Mouse (Mus musculus): Measurements from ENCODE around the gene Xrcc5.
A peak's percentile ranks its signal among the peaks of the same experiment; 100 is the strongest.

Xrcc5 gene

GRCm38 (mm10) chr1:72307317-72307798, at the start of gene Xrcc5:
TSS of gene Xrcc5 (plus strand) at chr1:72307421.
- peak; percentile 80 for DNase-seq (ENCODE audit: low spot score)

DNA sequence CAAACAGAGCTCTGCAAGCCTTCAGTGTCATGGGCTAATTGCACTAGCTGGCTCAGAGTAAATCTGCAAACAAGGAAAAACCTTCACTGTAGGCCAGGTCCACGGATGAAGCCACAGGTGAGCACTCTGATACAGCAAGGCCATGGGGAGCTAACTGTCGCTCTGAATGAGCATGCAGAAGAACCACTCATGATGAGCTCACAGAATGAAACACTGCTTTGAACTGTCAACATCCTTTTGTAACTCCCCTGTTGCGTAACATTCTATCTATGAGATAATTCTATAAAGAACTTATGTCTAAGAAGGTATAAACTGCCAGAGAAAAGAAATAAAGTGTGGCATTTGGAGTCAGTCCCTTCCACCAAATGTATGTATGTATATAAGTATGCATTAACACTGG, 44.1 kb upstream of the Xrcc5 start:
- DNase-seq (ENCODE audit: low spot score): no peak

GRCm38 (mm10) chr1:72278085-72278484, 29.1 kb upstream of the Xrcc5 start:
- no peak for DNase-seq (ENCODE audit: low spot score)

- no peak for DNase-seq (ENCODE audit: low spot score)
Measured at GRCm38 (mm10) chr1:72282604-72283003, 24.6 kb upstream of the Xrcc5 start.

GRCm38 (mm10) chr1:72283992-72284485, 23.2 kb upstream of the Xrcc5 start, which contains the start of the genes Pecr and Tmem169:
TSS of gene Pecr (minus strand) at chr1:72284314.
TSS of gene Tmem169 (plus strand) at chr1:72284369.
- DNase-seq (ENCODE audit: low spot score): peak; percentile 84

DNA sequence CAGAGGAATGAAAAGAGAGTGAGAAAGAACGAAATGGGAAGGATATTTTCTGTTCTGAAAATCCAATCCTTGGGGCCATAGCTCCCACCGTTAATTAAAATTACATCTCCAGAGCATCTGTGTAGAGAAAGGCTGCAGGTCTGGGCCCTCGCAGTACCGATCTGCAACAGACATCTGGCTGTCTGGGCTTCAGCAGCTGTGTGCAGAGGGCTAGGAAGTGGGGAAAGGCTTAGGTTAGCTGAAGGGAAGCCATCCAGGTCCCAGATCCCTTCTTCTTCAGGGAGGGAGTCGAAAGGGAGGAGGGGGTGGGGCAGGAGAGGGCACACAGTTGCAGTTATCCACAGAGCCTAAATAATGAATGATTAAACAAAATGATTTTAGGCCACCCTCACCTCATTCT, 22.7 kb upstream of the Xrcc5 start:
- peak; percentile 17 for DNase-seq (ENCODE audit: low spot score)

- DNase-seq (ENCODE audit: low spot score): no peak
Measured at GRCm38 (mm10) chr1:72286904-72287303, 20.3 kb upstream of the Xrcc5 start.

DNA sequence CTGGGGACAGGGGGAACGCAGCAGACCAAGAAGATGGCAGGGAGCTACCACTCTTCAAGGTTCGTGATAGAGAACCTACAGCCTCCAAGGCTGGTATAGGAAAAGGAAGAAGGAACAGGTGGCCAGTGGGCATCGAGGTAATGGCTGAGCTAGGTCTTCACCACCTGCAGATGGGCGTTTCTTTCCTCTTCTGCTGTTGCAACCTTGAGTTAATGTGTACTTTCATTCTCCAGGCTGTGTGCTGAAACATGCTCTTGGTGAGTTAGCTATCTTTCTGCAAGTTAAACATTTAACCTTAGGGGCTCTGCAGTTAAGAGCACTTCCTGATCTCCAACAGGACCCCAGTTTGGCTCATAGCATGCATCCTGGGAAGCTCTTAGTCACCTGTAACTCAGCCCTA, 19.3 kb upstream of the Xrcc5 start:
- no peak for DNase-seq (ENCODE audit: low spot score)

DNA sequence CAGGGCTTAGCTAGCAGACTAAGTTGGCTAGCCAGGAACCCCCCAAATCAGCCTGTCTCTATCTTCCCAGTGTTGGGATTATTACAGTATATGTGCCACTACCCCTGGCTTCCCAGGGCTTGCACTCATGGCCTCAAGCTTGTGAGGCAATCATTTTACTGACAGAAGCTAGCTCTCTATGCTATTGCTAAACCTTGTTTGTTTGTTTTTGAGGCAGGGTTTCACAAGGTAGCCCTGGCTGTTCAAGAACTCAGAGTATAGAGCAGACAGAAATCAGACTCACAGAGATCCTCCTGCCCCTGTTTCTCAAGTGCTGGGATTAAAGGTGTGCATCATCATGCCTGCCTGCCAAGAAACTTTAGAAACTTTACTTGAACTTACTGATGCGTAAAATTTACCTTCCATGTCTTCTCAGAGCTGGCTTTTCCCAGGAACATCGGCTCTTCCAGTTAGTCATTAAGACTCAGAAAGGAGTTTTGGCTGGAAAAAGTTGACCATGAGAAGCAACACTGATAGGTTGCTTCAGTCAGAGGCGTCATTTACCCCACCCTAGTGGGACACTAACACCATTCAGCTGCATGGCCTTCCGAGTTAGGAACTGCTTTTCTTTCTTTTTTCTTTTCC, 18.6 kb upstream of the Xrcc5 start:
- no peak for DNase-seq (ENCODE audit: low spot score)

- DNase-seq (ENCODE audit: low spot score): no peak
Measured at GRCm38 (mm10) chr1:72290896-72291295, 16.3 kb upstream of the Xrcc5 start.

- no peak for DNase-seq (ENCODE audit: low spot score)
Measured at GRCm38 (mm10) chr1:72291421-72291820, 15.8 kb upstream of the Xrcc5 start.

- DNase-seq (ENCODE audit: low spot score): no peak
Measured at GRCm38 (mm10) chr1:72291925-72292324, 15.3 kb upstream of the Xrcc5 start.

DNA sequence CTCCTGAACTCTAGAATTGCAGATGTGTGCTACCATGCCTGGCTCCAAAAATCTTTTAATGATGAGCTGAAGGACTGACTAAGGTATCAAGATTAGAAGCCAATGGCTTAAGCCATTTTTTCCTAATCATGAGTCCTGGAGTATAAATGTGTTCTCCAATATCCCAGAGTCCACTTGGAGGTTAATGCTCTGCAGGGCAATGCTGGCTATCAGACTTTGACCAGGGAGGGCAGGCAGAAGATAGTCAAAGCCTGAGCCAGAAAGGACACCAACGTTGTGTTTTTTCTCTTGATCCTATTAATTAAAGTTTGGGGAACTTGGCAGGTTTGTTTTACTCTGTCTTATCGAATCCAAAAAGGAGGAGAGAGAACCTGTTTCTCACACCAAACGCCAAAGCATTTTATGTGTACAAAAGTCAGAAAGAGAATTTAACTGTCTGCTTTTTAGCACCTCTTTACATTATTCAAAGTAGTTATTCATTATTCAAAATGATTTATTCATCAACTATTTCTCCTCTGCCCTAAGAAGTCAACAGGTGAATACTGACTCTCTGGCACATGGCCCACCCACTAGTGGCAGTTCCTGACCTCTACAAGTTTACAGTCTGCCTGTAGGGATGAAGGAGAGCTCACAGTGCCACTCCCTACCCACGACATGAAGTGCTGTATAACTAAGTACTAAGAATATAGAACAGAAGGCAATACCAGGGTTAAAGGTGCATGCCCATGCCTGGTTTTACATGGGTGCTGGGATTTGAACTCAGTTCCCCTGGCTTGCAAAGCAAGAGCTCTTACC, 13.2 kb upstream of the Xrcc5 start:
- no peak for DNase-seq (ENCODE audit: low spot score)

DNA sequence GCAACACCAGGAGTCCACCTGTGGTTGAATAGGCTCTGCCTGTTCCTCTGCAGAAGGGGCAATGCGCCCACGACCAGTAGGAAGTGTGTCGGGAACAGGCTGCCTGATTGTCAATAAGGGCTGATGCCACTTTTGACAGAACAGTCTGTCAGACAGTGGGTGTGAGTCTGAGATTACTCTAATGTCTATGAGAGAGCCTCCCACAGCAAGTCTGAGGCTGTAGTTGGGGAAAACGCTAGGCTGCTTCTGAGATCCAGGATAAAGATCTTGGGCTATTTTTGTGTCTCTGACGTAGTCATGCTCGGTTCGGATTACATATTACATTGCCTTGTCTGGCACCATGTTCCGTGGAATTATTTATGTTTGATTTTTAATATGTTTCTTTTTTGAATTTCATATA, 11.5 kb upstream of the Xrcc5 start:
- DNase-seq (ENCODE audit: low spot score): no peak

- no peak for DNase-seq (ENCODE audit: low spot score)
Measured at GRCm38 (mm10) chr1:72301845-72302244, 5.4 kb upstream of the Xrcc5 start.

- DNase-seq (ENCODE audit: low spot score): no peak
Measured at GRCm38 (mm10) chr1:72306241-72306640, 980 bp upstream of the Xrcc5 start.

DNA sequence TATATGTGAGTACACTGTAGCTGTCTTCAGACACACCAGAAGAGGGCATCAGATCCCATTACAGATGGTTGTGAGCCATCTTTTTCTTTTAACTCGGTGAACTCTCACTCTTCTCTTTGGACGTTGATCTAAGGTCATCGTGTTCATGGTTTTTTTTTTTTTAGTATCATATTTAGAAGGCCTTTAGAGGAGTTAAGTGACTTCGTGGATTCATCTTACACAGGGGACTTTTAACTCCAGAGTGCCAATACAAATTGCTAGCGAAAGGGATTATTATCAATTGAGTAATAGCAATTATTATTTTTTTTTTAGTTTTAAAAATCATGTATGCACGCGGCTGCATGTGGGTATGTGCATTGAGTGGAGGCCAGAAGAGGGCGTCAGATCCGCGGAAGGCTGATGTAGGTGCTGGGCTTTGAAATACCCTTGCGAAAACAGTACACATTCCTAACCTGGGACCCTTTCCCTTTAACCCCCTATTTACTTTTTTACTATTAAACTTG, 491 bp upstream of the Xrcc5 start:
- DNase-seq (ENCODE audit: low spot score): no peak

DNA sequence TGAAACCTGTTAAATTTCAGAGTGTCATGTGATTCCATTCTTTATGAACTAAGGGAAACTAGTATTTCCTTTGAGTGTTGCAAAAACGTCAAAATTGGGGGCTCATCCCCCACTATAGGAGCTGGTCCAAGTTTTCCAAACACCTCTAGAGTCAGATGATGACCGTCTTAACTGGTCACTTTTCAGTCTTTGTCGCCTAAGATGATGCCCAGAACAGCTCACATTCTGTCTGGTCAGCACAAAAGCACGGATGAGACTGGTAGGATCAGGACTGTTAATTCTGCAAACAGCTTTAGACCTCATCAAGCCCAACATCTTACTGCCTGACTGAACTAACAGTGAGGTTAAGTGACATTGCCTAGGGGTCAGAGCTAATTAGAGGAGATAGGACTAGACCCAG, 1.7 kb downstream of the Xrcc5 start:
- no peak for DNase-seq (ENCODE audit: low spot score)

- DNase-seq (ENCODE audit: low spot score): no peak
Measured at GRCm38 (mm10) chr1:72309744-72310424, 2.7 kb downstream of the Xrcc5 start.

DNA sequence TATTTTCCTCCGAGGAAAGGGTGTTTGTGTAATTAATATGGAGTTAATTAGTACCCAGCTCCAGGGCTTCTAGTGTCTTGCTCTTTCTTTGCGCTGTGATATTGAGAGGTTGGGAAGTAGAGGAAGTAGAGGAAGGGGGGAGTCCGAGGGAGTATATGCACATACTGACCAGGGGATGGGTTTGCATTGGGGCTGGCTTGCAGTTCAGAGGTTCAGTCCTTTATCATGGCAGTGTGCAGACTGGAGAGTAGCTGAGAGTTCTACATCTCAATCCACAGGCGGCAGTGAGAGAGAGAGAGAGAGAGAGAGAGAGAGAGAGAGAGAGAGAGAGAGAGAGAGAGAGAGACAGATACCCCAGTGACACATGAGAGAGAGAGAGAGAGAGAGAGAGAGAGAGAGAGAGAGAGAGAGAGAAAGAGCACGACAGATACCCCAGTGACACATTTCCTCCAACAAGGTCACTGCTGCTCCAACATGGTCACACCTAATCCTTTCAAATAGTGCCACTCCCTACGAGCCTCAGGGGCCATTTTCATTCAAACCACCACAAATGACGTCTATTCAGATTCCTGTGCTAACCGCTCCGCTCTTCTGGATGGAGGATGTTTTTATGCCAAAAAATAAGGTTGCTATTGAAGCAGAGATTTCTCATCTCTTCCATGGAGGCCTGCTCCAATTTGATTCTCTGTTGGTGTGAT, 5.6 kb downstream of the Xrcc5 start:
- no peak for DNase-seq (ENCODE audit: low spot score)

DNA sequence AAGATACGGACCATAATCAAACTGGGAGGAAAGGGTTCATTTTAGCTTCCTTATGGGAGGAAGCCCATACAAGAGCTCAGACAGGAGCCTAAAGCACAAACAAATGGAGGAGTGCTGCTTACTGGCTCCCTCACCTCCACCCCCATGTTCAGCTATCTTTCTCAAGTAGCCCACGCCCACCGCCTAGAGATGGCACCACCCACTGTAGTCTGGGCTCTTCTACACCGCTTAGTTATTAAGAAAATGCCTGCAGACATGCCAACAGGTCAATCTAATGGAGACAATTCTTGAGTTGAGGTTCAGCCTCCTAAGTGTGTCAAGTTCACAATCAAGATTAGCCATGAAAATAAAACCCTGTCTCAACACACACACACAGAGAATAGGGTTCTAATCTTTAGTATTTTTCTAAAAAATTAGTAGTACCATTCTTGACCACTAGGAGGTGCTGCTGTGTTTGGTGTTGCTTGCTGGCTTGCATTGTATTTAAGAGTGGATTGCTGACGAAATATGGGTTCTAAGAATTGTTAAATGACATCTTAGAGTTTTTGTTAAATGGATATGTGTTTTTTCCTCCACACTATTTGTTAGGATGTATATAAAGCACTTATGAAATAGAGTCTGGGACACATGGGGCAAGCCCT, 6.3 kb downstream of the Xrcc5 start:
- peak; percentile 82 for DNase-seq (ENCODE audit: low spot score)
